Mouse (Mus musculus) cerebellum, adult 9-10 months (tissue): ENCODE results near the gene Eef1akmt1.
A peak's percentile ranks its signal among the peaks of the same experiment; 100 is the strongest.

Experiments
- DNase-seq: peaks from one replicate; pipeline ENCODE4 v3.0.0; 2022

Eef1akmt1 gene

GRCm38 (mm10) chr14:57515156-57515762 is 56.2 kb downstream of the Eef1akmt1 start:
- DNase-seq: no peak

- peak; percentile 22 for DNase-seq
Measured at GRCm38 (mm10) chr14:57509554-57509953, 61.9 kb downstream of the Eef1akmt1 start.

GRCm38 (mm10) chr14:57503729-57504128 is 67.7 kb downstream of the Eef1akmt1 start:
- peak; percentile 96 for DNase-seq
